Mouse (Mus musculus) activated CD4-positive, CD25-positive, alpha-beta regulatory T cell (primary cell): ENCODE data around the gene Actl6b. TPM values are rescaled to one million over a fixed set of nuclear protein-coding genes. Genes with fewer than 3 reads are reported as not detected.

ENCODE experiments used
- polyA plus RNA-seq, 2 experiments: library from polyadenylated mRNA; unstranded; fragments of 100-300 nt; shearing (Covaris generic); gene quantifications; one replicate each; pipeline ENCODE4 v1.2.1; 2017

The Actl6b gene
- polyA plus RNA-seq = not detected

DNA sequence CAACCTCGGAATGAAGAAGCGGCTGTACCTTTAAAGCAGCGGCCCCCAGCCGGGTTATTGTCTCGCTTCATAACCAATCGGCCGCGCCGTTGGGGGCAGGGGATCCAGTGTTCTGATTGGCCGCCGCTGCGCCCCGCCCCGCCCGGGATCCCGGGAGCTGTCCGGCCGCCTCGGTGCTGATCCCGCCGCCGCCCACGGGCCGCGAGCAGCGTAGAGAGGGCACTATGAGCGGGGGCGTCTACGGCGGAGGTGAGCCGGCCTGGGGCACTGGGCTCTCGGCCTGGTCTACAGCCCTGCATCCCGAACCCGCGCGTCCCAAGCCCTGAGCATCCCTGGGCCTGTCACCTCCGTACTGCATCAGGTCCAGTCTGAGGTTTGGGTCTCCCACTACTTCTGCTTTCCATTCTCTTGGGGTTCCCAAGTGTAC lies at the start of gene Actl6b:
TSS of gene Actl6b (plus strand) at position 107 of the 427 bp plus-strand sequence.

DNA sequence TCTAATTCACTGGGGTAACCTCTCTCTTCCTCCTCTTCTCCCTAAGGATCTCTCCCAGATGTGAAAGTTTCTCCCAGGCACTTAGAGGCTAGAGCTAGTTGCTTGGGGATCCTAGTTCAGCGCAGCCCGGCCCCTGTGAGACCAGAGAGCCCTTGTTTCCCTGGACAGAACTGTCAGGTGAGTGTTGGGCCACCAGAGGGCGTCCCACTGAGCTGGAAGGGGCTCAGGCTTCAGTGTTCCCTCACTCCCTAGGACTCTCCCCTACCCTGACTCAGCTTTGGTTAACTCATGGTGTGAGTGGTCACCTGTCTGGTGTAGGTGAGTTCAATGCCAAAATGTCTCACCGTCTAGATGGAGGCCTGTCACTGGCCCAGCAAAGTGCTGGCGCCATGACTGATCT lies 34.9 kb upstream of the Actl6b start, which contains the start of gene Gigyf1:
TSS of gene Gigyf1 (plus strand) at position 113 of the 400 bp plus-strand sequence.

DNA sequence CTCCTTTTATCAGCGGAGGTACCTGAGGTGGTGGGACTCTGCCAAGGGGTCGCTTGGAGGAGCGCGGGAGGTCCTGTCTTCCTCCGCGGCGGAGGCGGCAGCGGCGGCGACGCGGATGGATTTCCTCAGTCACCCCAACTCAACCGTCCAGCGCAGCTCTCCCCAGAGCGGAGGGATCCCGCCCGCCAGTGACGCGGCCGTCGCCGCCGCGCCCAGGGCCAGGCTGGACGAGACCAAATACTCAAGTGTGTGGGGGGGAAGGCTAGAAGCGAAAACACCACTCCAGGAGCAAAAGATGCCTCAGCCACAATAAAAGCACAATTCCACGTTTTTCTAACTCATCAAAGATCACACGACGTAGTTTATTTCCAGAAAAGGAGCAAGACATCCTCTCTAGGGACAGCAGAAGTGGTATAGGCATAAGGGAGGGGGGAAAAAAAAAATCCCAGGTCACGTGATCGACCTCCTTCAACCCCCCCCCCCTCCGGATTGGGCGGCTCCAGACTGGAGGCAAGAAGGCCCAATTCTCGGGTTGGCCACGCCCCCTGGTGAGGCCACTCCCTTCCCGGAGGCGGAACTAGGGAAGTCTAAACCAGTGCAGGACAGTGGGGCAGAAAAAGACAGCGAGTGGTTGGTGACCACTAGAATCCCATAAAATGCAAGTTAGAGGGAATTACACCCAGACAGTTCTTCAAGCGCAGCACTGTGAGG lies 20.0 kb upstream of the Actl6b start, which contains the start of the genes Epo and Gnb2:
TSS of gene Epo (minus strand) at position 126 of the 711 bp plus-strand sequence.
TSS of gene Gnb2 (minus strand) at position 394 of the 711 bp plus-strand sequence.

DNA sequence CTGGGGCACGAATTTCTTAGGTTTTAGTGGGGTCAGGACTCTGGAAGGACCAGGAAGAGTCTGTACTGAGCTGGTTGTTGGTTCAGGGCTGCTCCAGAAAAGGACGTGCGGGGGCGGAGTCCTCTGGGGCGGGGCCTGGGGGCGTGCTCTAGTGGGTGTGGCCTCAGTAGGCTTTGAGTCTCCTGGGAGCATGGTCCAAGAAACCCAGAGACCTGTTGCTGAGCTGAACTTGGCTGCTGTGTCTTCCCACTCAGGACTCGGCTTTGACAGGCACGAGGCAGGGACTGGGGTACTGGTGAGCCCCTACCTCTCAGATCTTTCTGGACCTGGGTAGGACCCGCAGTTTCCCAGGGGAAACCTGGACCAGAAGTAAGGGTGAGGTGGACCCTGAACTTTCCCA lies 16.3 kb downstream of the Actl6b start, which contains the start of gene Tfr2:
TSS of gene Tfr2 (plus strand) at position 176 of the 400 bp plus-strand sequence.

DNA sequence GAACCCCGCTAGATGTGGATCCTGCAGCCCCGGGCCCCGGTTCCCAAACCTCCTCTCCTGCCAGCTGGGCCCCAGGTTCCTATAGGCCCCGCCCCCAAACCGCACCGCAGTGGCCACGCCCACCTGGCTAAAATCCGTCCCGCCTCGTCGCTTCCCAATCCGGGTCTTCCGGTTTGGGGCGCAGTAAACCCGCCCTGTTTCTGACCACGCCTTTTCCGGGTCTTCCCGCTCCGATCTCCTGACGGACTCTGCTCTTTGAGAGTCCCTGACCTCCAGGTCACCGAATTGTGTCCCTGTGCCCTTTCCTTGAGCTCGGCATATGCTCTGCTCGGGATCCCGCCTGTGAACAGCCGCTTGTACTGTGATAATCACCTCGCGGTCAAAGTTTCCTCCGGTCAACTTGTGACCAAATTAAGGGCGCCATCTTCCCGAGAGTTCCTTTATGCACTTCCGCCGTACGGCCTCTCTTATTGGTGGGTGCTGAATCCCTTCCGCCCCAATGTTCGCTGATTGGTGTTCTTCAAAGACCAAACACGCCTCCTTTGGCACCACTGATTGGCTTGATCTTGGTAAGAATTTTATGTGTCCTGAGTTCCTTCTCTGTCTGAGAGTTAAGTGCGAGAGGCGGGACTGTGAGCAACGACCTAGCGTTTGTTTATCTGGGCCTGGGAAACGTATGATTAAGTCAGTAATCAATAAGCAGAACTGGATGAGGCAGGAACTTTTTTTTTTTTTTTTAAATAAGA lies 47.5 kb downstream of the Actl6b start, which contains the start of gene Mospd3:
TSS of gene Mospd3 (minus strand) at position 440 of the 746 bp plus-strand sequence.

DNA sequence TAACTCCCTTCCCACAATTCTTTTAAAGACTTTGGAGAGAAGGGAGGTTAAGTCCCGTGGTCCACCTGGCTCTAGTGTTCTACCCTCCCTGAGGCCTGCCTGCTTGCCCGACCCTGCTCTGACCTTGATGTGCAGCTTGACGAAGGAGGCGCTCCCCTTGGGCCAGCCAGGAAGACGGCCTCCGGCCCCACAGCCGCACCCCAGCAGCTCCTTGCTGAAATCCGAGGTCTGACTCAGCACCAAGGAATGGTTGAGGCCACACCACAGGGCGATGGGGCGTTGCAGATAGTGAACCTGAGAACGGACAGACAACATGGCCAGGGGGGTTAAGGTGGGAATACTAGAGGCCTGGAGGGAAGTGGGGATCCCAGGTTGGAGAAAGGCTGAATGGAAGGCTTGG lies 60.2 kb downstream of the Actl6b start, which contains the start of gene Pcolce:
TSS of gene Pcolce (minus strand) at position 235 of the 400 bp plus-strand sequence.

Other genes with a start within 250 kb of the Actl6b start
- 100 to 1,000 TPM in 1 of 2 experiments, 10 to 100 TPM in 1; 99.4 to 101 TPM for gene Srrt, start 245.8 kb upstream of the Actl6b start, polyA plus RNA-seq
- 1 to 10 TPM; 2.5 to 4.4 TPM for gene Trip6, start 239.1 kb upstream of the Actl6b start, polyA plus RNA-seq
- gene Slc12a9, start 219.9 kb upstream of the Actl6b start, polyA plus RNA-seq = 10 to 100 TPM; 17.8 to 22.2 TPM
- under 1 TPM in 1 of 2 experiments, not detected in 1; 0.11 TPM for gene Ephb4, start 203.4 kb upstream of the Actl6b start, polyA plus RNA-seq
- under 1 TPM; 0.06 to 0.33 TPM for gene Zan, start 76.5 kb upstream of the Actl6b start, polyA plus RNA-seq
- 10 to 100 TPM; 47.8 to 57.7 TPM for gene Pop7, start 51.0 kb upstream of the Actl6b start, polyA plus RNA-seq
- 10 to 100 TPM in 1 of 2 experiments, 1 to 10 TPM in 1; 8.3 to 15.9 TPM for gene Gigyf1, start 35.0 kb upstream of the Actl6b start, polyA plus RNA-seq
- gene Epo, start 20.3 kb upstream of the Actl6b start, polyA plus RNA-seq = not detected
- 100 to 1,000 TPM; 290 to 376 TPM for gene Gnb2, start 20.0 kb upstream of the Actl6b start, polyA plus RNA-seq
- gene Tfr2, start 16.3 kb downstream of the Actl6b start, polyA plus RNA-seq = 1 to 10 TPM in 1 of 2 experiments, not detected in 1; 1.2 TPM
- gene Mospd3, start 47.5 kb downstream of the Actl6b start, polyA plus RNA-seq = 100 to 1,000 TPM; 105 to 118 TPM
- under 1 TPM; 0.75 to 0.98 TPM for gene Pcolce, start 60.3 kb downstream of the Actl6b start, polyA plus RNA-seq
- gene Fbxo24, start 75.5 kb downstream of the Actl6b start, polyA plus RNA-seq = under 1 TPM; 0.42 to 0.76 TPM
- 100 to 1,000 TPM; 199 to 234 TPM for gene Lrch4, start 75.6 kb downstream of the Actl6b start, polyA plus RNA-seq
- 10 to 100 TPM; 51.3 to 58.0 TPM for gene Gm20605, start 75.7 kb downstream of the Actl6b start, polyA plus RNA-seq
- 10 to 100 TPM; 87.4 to 94.1 TPM for gene Sap25, start 87.8 kb downstream of the Actl6b start, polyA plus RNA-seq
- not detected for gene Irs3, start 92.2 kb downstream of the Actl6b start, polyA plus RNA-seq
- 10 to 100 TPM; 18.7 to 27.2 TPM for gene Agfg2, start 131.2 kb downstream of the Actl6b start, polyA plus RNA-seq
- gene Nyap1, start 188.1 kb downstream of the Actl6b start, polyA plus RNA-seq = under 1 TPM; 0.80 to 0.97 TPM
- 100 to 1,000 TPM; 347 to 409 TPM for gene Tsc22d4, start 192.2 kb downstream of the Actl6b start, polyA plus RNA-seq
- 100 to 1,000 TPM; 105 to 113 TPM for gene Ppp1r35, start 225.3 kb downstream of the Actl6b start, polyA plus RNA-seq
- 10 to 100 TPM; 32.6 to 35.7 TPM for gene Mepce, start 234.1 kb downstream of the Actl6b start, polyA plus RNA-seq
- 10 to 100 TPM in 1 of 2 experiments, 1 to 10 TPM in 1; 6.7 to 12.5 TPM for gene Zcwpw1, start 234.3 kb downstream of the Actl6b start, polyA plus RNA-seq